Mouse (Mus musculus) liver, adult (tissue): ENCODE data around the gene Zmym4.

Source experiments
- GATA4 ChIP-seq: IDR thresholded peaks from 2 replicates; pipeline ENCODE4 v1.6.1; 2014; ENCODE audit warnings: mild to moderate bottlenecking, low read length; ENCODE audit not compliant: insufficient replicate concordance

Gene Zmym4

GRCm38 (mm10) chr4:126967864-126968821, at the start of gene Zmym4:
TSS of gene Zmym4 (minus strand) at chr4:126968135.
- TF ChIP-seq GATA4, result peak; percentile 41; the same call in 1 of the 2 replicates

DNA sequence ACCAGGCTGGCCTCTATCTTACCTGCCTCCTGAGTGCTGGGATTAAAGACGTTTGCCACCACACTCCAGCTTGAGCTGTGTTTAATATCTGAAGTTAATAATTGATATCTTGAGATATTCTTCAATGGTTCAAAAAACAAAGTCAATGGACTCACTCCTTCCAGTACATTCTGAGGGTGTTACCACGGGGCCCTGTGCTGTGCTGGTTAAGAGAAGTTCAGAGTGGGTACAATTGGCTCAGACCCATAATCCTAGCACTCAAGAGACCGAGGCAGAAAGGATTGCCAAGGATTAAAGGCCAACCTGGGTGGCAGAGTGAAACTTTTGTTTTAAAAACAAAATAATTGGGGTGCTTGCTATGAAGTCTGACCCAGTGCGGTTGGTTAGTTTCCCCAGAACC, 48.4 kb upstream of the Zmym4 start:
- no peak for TF ChIP-seq GATA4

GRCm38 (mm10) chr4:127005113-127005936, 37.4 kb upstream of the Zmym4 start:
- TF ChIP-seq GATA4, result no peak

GRCm38 (mm10) chr4:127004384-127004783, 36.4 kb upstream of the Zmym4 start:
- no peak for TF ChIP-seq GATA4

- TF ChIP-seq GATA4, result no peak
Observed at GRCm38 (mm10) chr4:127000601-127001105, 32.7 kb upstream of the Zmym4 start.

DNA sequence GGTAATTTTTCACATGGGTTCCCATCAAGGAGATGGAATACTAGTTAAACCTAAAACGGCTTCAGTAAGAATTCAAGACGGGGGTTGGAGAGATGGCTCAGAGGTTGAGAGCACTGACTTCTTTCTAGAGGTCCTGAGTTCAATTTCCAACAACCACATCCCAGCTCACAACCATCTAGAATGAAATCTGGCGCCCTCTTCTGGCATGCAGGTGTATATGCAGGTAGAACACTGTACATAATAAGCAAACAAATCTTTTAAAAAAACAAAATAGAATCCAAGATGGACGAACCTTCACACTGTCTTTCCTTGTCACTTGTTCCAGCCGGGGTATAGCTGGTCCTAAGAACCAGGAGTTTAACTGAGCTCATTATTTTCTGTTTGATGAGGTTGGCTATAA, 24.4 kb upstream of the Zmym4 start:
- TF ChIP-seq GATA4, result no peak

DNA sequence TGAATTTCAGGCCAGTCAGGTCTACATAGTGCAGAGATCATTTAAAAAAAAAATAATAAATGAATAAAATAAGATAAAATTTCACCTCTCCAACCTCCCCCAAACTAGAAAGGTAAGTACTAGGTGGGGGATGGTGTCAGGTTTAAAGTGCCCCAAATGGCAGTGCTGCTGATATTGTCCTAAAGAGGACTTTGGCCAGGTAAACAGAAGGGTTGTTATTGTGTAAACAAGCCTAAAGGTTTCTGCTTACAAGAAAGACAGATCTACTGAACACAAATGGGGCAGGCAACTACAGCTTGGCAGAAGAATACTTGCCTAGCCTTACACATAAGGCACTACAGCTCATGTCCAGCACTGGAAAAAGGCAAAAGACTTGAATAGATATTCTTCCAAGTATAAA, 22.6 kb upstream of the Zmym4 start:
- no peak for TF ChIP-seq GATA4

DNA sequence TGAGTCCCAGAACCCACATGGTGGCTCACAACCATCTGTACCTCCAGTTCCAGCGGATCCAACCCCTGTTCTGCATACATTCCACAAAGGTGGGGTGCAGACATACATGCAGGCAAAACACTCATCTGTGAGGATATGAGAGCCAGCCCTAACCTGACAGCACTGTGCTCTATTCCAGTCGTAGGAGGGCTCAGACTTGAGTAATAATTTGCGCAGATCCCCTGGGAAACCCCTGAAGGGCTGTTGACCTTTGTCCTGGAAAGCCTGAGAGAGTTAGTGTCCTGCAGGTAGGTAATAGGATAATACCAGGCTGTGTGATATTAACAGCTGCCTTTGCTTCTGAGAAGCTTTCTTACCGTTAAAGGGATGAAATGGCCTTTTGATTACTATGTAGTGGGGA, 20.6 kb upstream of the Zmym4 start:
- no peak for TF ChIP-seq GATA4

GRCm38 (mm10) chr4:126986768-126987167, 18.8 kb upstream of the Zmym4 start:
- TF ChIP-seq GATA4, result no peak

- no peak for TF ChIP-seq GATA4
Observed at GRCm38 (mm10) chr4:126983321-126983720, 15.4 kb upstream of the Zmym4 start.

GRCm38 (mm10) chr4:126978706-126979105, 10.8 kb upstream of the Zmym4 start:
- no peak for TF ChIP-seq GATA4

DNA sequence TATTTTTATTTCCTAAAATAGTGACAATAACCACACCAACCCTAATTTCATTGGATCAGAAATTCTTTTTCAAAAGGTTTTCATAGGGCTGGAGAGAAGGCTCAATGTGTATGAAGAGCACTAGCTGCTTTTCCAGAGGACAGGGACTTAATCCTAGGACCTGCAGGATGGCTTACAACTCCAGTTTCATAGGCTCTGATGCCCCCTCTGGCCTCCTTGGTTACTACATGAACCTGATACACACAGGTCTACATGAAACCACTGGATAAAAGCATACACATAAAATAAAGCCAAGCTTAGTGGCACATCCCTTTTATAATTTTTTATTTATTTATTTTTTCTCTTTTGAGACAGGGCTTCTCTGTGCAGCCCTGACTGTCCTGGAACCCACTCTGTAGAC, 9.5 kb upstream of the Zmym4 start:
- no peak for TF ChIP-seq GATA4

DNA sequence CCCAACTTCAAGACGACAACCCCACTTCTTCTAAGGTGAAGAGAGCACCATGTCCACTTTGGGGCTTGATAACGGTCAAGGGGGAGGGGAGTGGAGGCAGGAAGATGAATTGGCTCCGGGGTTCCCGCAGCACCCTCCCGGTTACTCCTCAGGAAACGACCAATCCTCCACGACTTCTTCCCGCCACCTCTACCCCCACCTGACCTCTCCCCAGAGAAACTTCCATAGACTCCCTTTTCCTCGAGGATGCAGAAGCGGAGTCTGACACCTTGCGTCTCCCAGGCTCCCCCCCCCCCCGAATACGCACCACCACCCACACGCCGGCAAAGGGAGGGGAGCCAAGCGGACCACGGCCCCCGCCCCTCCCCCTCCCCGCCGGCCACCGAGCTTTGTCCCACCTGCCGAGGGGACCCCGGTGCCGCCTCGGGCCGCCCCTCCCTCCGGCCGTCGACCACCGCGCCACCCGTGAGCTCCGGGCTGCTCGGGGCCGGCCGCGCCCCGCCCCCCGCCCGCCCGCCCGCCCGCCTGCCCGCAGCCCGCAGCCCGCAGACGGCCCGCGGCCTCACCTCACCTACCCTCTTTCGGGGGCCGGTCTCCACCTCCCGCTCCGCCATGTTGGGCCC, 583 bp downstream of the Zmym4 start:
- TF ChIP-seq GATA4, result no peak

DNA sequence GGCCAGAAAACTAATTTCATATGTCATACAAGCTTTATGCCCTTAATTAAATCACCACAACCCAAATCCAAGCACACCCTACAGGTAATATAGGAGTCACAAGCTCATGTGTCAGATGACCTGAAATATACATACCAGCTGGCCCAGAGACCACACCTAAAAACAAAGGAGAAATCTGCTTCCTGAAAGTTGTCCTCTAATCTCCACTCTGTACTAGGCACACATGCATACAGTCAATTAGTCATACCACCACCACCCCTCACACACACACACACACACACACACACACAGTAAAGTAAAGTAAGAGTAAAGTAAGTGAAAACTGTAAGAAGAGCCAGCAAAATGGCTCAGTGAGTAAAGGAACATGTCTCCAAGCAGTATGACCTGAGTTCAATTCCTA, 9.3 kb downstream of the Zmym4 start:
- TF ChIP-seq GATA4, result no peak

GRCm38 (mm10) chr4:126958261-126958660, 9.7 kb downstream of the Zmym4 start:
- no peak for TF ChIP-seq GATA4
